Mouse (Mus musculus) MEL (cell line): ENCODE measurements around the gene Retn. TPM values are rescaled to one million over a fixed set of nuclear protein-coding genes. Genes with fewer than 3 reads are reported as not detected.

ENCODE experiments used
- DNase-seq: peaks from one replicate; pipeline ENCODE4 v3.0.0; 2011; ENCODE audit warnings: low read depth, low spot score
- H3K27ac ChIP-seq: 2 replicates; pipeline ENCODE4 v1.5.1; 2012; ENCODE audit warnings: low read depth, mild to moderate bottlenecking, control low read depth, low read length, moderate library complexity; ENCODE audit not compliant: control insufficient read depth
- H3K27me3 ChIP-seq, 2 experiments: fragments of 150-350 bp in 1 of 2; sonication (generic) in 1 of 2; 2 replicates each; pipeline ENCODE4 v1.6.1; 2012; ENCODE audit warnings: low read length in 2 of 2, mild to moderate bottlenecking in 2 of 2, improper control_type of control experiment in 1 of 2, moderate library complexity in 1 of 2; ENCODE audit not compliant: insufficient read depth in 2 of 2, control insufficient read depth in 1 of 2
- H3K36me3 ChIP-seq, 2 experiments: 2 replicates each; pipeline ENCODE4 v1.6.1; 2012 to 2014; ENCODE audit warnings: low read length in 2 of 2, improper control_type of control experiment in 1 of 2, inconsistent platforms in 1 of 2, mild to moderate bottlenecking in 1 of 2; ENCODE audit not compliant: insufficient read depth in 2 of 2, control insufficient read depth in 1 of 2
- H3K4me1 ChIP-seq, 2 experiments: fragments of 150-350 bp in 1 of 2; sonication (generic) in 1 of 2; 2 replicates each; pipeline ENCODE4 v1.6.1; 2012; ENCODE audit warnings: low read length in 2 of 2, improper control_type of control experiment in 1 of 2, mild to moderate bottlenecking in 1 of 2; ENCODE audit not compliant: insufficient read depth in 2 of 2, control insufficient read depth in 1 of 2
- H3K4me3 ChIP-seq, 2 experiments: fragments of 150-350 bp in 1 of 2; sonication (generic) in 1 of 2; 2 replicates each; pipeline ENCODE4 v1.5.1; 2012; ENCODE audit warnings: low read depth in 2 of 2, low read length in 2 of 2, mild to moderate bottlenecking in 2 of 2, moderate library complexity in 2 of 2, control low read depth in 1 of 2, improper control_type of control experiment in 1 of 2; ENCODE audit not compliant: control insufficient read depth in 1 of 2, insufficient read depth in 1 of 2
- H3K79me2 ChIP-seq: 2 replicates; pipeline ENCODE4 v1.6.1; 2012; ENCODE audit warnings: mild to moderate bottlenecking, low read length, moderate library complexity; ENCODE audit not compliant: control insufficient read depth, poor library complexity, insufficient read depth
- H3K9ac ChIP-seq: 2 replicates; pipeline ENCODE4 v1.6.1; 2012; ENCODE audit warnings: low read depth, mild to moderate bottlenecking, control low read depth, low read length, moderate library complexity; ENCODE audit not compliant: control insufficient read depth, poor library complexity, severe bottlenecking
- H3K9me3 ChIP-seq: fragments of 150-350 bp; sonication (generic); replicated peaks from 2 replicates; pipeline ENCODE4 v1.6.1; 2012; ENCODE audit warnings: mild to moderate bottlenecking, low read length, improper control_type of control experiment, moderate library complexity; ENCODE audit not compliant: insufficient read depth
- BHLHE40 ChIP-seq: IDR thresholded peaks from 2 replicates; pipeline ENCODE4 v1.6.1; 2012; ENCODE audit warnings: low read depth, mild to moderate bottlenecking, inconsistent platforms, low read length, improper control_type of control experiment, borderline replicate concordance
- CHD2 ChIP-seq: IDR thresholded peaks from 2 replicates; pipeline ENCODE4 v1.6.1; 2011; ENCODE audit warnings: low read length, improper control_type of control experiment
- CTCF ChIP-seq, 3 experiments: IDR thresholded peaks in 2 of 3; conservative IDR thresholded peaks in 1 of 3; 2 replicates each; pipeline ENCODE4 v1.5.1; 2011 to 2012; ENCODE audit warnings: low read length in 3 of 3, low read depth in 2 of 3, mild to moderate bottlenecking in 2 of 3, improper control_type of control experiment in 1 of 3, inconsistent platforms in 1 of 3, mixed read lengths in 1 of 3, moderate library complexity in 1 of 3; ENCODE audit not compliant: control insufficient read depth in 1 of 3, insufficient read depth in 1 of 3, poor library complexity in 1 of 3, severe bottlenecking in 1 of 3
- E2F4 ChIP-seq: IDR thresholded peaks from 2 replicates; pipeline ENCODE4 v1.6.1; 2011; ENCODE audit warnings: low read depth, low read length, improper control_type of control experiment, borderline replicate concordance
- ELF1 ChIP-seq: IDR thresholded peaks from 2 replicates; pipeline ENCODE4 v1.6.1; 2014; ENCODE audit warnings: low read depth, mild to moderate bottlenecking, inconsistent platforms, low read length, improper control_type of control experiment, moderate library complexity
- ETS1 ChIP-seq: IDR thresholded peaks from 2 replicates; pipeline ENCODE4 v1.6.1; 2012; ENCODE audit warnings: low read depth, mild to moderate bottlenecking, inconsistent platforms, low read length, improper control_type of control experiment, moderate library complexity
- GABPA ChIP-seq: IDR thresholded peaks from 2 replicates; pipeline ENCODE4 v1.6.1; 2012; ENCODE audit warnings: low read depth, mild to moderate bottlenecking, inconsistent platforms, low read length, improper control_type of control experiment, moderate library complexity
- GATA1 ChIP-seq: IDR thresholded peaks from 2 replicates; pipeline ENCODE4 v1.6.1; 2011; ENCODE audit warnings: low read depth, low read length, improper control_type of control experiment
- JUND ChIP-seq: IDR thresholded peaks from 2 replicates; pipeline ENCODE4 v1.6.1; 2011; ENCODE audit warnings: low read depth, mild to moderate bottlenecking, improper control_type of control experiment, low read length
- KAT2A ChIP-seq: conservative IDR thresholded peaks from 2 replicates; pipeline ENCODE4 v1.6.1; 2012; ENCODE audit warnings: low read depth, low read length, improper control_type of control experiment, inconsistent platforms
- MAFK ChIP-seq: IDR thresholded peaks from 2 replicates; pipeline ENCODE4 v1.6.1; 2011; ENCODE audit warnings: low read depth, mild to moderate bottlenecking, low read length, improper control_type of control experiment, borderline replicate concordance
- MAX ChIP-seq: IDR thresholded peaks from 2 replicates; pipeline ENCODE4 v1.6.1; 2011; ENCODE audit warnings: low read length, improper control_type of control experiment
- MAZ ChIP-seq: IDR thresholded peaks from 2 replicates; pipeline ENCODE4 v1.6.1; 2012; ENCODE audit warnings: low read depth, mild to moderate bottlenecking, inconsistent platforms, low read length, improper control_type of control experiment
- MEF2A ChIP-seq: IDR thresholded peaks from 2 replicates; pipeline ENCODE4 v1.6.1; 2014; ENCODE audit warnings: low read depth, mild to moderate bottlenecking, inconsistent platforms, low read length, improper control_type of control experiment; ENCODE audit not compliant: poor library complexity, insufficient replicate concordance, severe bottlenecking; ENCODE audit errors: extremely low read depth
- MXI1 ChIP-seq: IDR thresholded peaks from 2 replicates; pipeline ENCODE4 v1.6.1; 2011; ENCODE audit warnings: mild to moderate bottlenecking, low read depth, low read length, improper control_type of control experiment
- MYB ChIP-seq: IDR thresholded peaks from 2 replicates; pipeline ENCODE4 v1.6.1; 2011; ENCODE audit warnings: mild to moderate bottlenecking, low read depth, low read length, improper control_type of control experiment
- MYC ChIP-seq: IDR thresholded peaks from 2 replicates; pipeline ENCODE4 v1.6.1; 2011; ENCODE audit warnings: low read depth, mild to moderate bottlenecking, low read length, improper control_type of control experiment, moderate library complexity
- NELFE ChIP-seq: IDR thresholded peaks from 2 replicates; pipeline ENCODE4 v1.6.1; 2011; ENCODE audit warnings: low read depth, low read length, improper control_type of control experiment
- NRF1 ChIP-seq: IDR thresholded peaks from 2 replicates; pipeline ENCODE4 v1.6.1; 2014; ENCODE audit warnings: low read depth, mild to moderate bottlenecking, inconsistent platforms, low read length, improper control_type of control experiment, moderate library complexity; ENCODE audit not compliant: poor library complexity, insufficient read depth, severe bottlenecking
- POLR2A ChIP-seq, 2 experiments: IDR thresholded peaks; 2 replicates each; pipeline ENCODE4 v1.6.1; 2011 to 2012; ENCODE audit warnings: low read length in 2 of 2, mild to moderate bottlenecking in 2 of 2, control low read depth in 1 of 2, improper control_type of control experiment in 1 of 2, low read depth in 1 of 2, moderate library complexity in 1 of 2; ENCODE audit not compliant: control insufficient read depth in 1 of 2, insufficient read depth in 1 of 2, poor library complexity in 1 of 2
- POLR2AphosphoS2 ChIP-seq: IDR thresholded peaks from 2 replicates; pipeline ENCODE4 v1.6.1; 2011; ENCODE audit warnings: low read length, improper control_type of control experiment
- POLR2AphosphoS5 ChIP-seq: IDR thresholded peaks from 2 replicates; pipeline ENCODE4 v1.6.1; 2012; ENCODE audit warnings: low read depth, borderline replicate concordance, mild to moderate bottlenecking, inconsistent platforms, low read length, moderate library complexity, mixed read lengths
- RAD21 ChIP-seq: IDR thresholded peaks from 2 replicates; pipeline ENCODE4 v1.6.1; 2011; ENCODE audit warnings: mild to moderate bottlenecking, low read depth, low read length, improper control_type of control experiment
- TAL1 ChIP-seq: IDR thresholded peaks from 2 replicates; pipeline ENCODE4 v1.6.1; 2012; ENCODE audit warnings: mild to moderate bottlenecking, inconsistent platforms, low read length, moderate library complexity, mixed read lengths
- TBP ChIP-seq: IDR thresholded peaks from 2 replicates; pipeline ENCODE4 v1.8.0; 2011; ENCODE audit warnings: low read depth, low read length, improper control_type of control experiment
- TCF12 ChIP-seq: IDR thresholded peaks from 2 replicates; pipeline ENCODE4 v1.6.1; 2014; ENCODE audit warnings: low read depth, mild to moderate bottlenecking, inconsistent platforms, low read length, improper control_type of control experiment, moderate library complexity
- USF2 ChIP-seq, 2 experiments: IDR thresholded peaks; 2 replicates each; pipeline ENCODE4 v1.6.1; 2011 to 2012; ENCODE audit warnings: improper control_type of control experiment in 2 of 2, low read length in 2 of 2, borderline replicate concordance in 1 of 2, inconsistent platforms in 1 of 2, low read depth in 1 of 2, mild to moderate bottlenecking in 1 of 2; ENCODE audit not compliant: insufficient read depth in 1 of 2
- ZC3H11A ChIP-seq: IDR thresholded peaks from 2 replicates; pipeline ENCODE4 v1.6.1; 2012; ENCODE audit warnings: low read depth, mild to moderate bottlenecking, inconsistent platforms, low read length, improper control_type of control experiment
- ZMIZ1 ChIP-seq: IDR thresholded peaks from 2 replicates; pipeline ENCODE4 v1.6.1; 2012; ENCODE audit warnings: low read depth, mild to moderate bottlenecking, inconsistent platforms, low read length, improper control_type of control experiment, moderate library complexity
- ZNF384 ChIP-seq: IDR thresholded peaks from 2 replicates; pipeline ENCODE4 v1.6.1; 2012; ENCODE audit warnings: low read depth, mild to moderate bottlenecking, inconsistent platforms, low read length, improper control_type of control experiment
- polyA plus RNA-seq, 2 experiments: library from polyadenylated mRNA; stranded (reverse) in 1 of 2; unstranded in 1 of 2; fragments of >175 nt in 1 of 2; fragments of >200 nt in 1 of 2; gene quantifications; 2 replicates each; pipeline versions ENCODE4 v1.2.1 to v1.2.4; 2012; ENCODE audit warnings: low replicate concordance in 2 of 2, low read depth in 1 of 2; ENCODE audit not compliant: insufficient read length in 2 of 2, insufficient read depth in 1 of 2, missing spikeins in 1 of 2
- total RNA-seq: library from RNA; depleted of rRNA; stranded (reverse); fragments of 300-350 nt; gene quantifications from 2 replicates; pipeline ENCODE4 v1.2.3, GENCODE M21; 2012

Gene Retn
- total and polyA plus RNA-seq, 3 experiments, result 0.23 to 1.1 TPM; not detected in 1

- no peak; the same call in 1 of the 2 replicates for TF ChIP-seq KAT2A
- TF ChIP-seq MAZ, result peak; percentile 77
- peak; percentile 91 for TF ChIP-seq MXI1
- peak; percentile 94 for TF ChIP-seq MAX
- no peak for TF ChIP-seq TAL1
- TF ChIP-seq JUND, result no peak
- TF ChIP-seq MYC, result peak; percentile 94
- TF ChIP-seq ZC3H11A, result peak; percentile 59
- peak; percentile 62 for TF ChIP-seq TCF12
- no peak for TF ChIP-seq MEF2A
- peak; percentile 90 for TF ChIP-seq RAD21
- TF ChIP-seq GATA1, result no peak
- TF ChIP-seq MYB, result no peak
- TF ChIP-seq E2F4, result no peak
- peak; percentile 29; the same call in 1 of the 2 replicates for TF ChIP-seq ZNF384
- TF ChIP-seq CTCF (IDR thresholded peaks at IDR 0.05 in 2 of 3, conservative IDR thresholded peaks at IDR 0.05 in 1 of 3; ENCODE audit: control insufficient read depth in 1 of 3, insufficient read depth in 1 of 3, low read depth in 2 of 3, low read length in 3 of 3, poor library complexity in 1 of 3, severe bottlenecking in 1 of 3), result peak; percentile 80 to 98 (median 95)
- peak; percentile 68; the same call in 1 of the 2 replicates for TF ChIP-seq POLR2AphosphoS2
These were observed 20.8 kb downstream of the Retn start, which contains the start of gene Trappc5 (continued) for GRCm38 (mm10) chr8:3676131-3676992.

- Histone ChIP-seq H3K79me2 (peaks cover 32% of the 10 kb centered on the region), H3K9ac (peak overlapping the region; percentile 98)
- TF ChIP-seq MAFK (no peak), GATA1 (no peak), KAT2A (no peak), POLR2AphosphoS5 (no peak), MAZ (no peak), TAL1 (no peak), JUND (no peak), MYC (peak; percentile 91; the same call in 1 of the 2 replicates), BHLHE40 (no peak), NRF1 (no peak), TBP (no peak), ZMIZ1 (no peak), USF2 (IDR thresholded peaks at IDR 0.05; ENCODE audit: borderline replicate concordance in 1 of 2, insufficient read depth in 1 of 2, low read depth in 1 of 2, low read length in 2 of 2) (no peak), ELF1 (no peak), MEF2A (no peak), NELFE (no peak), CTCF (IDR thresholded peaks at IDR 0.05 in 2 of 3, conservative IDR thresholded peaks at IDR 0.05 in 1 of 3; ENCODE audit: control insufficient read depth in 1 of 3, insufficient read depth in 1 of 3, low read depth in 2 of 3, low read length in 3 of 3, poor library complexity in 1 of 3, severe bottlenecking in 1 of 3) (no peak), E2F4 (no peak), POLR2A (IDR thresholded peaks at IDR 0.05; ENCODE audit: control insufficient read depth in 1 of 2, insufficient read depth in 1 of 2, low read depth in 1 of 2, low read length in 2 of 2, poor library complexity in 1 of 2) (peak in 1 of 2 experiments; percentile 33; a peak in 2 of 4 replicates), POLR2AphosphoS2 (no peak), MAX (peak; percentile 78), ZNF384 (no peak), ETS1 (no peak), MXI1 (peak; percentile 91), GABPA (no peak), CHD2 (no peak)
These were observed 21.5 kb downstream of the Retn start for GRCm38 (mm10) chr8:3676993-3677579.

More at GRCm38 (mm10) chr8:3676993-3677579, 21.5 kb downstream of the Retn start:
- Histone ChIP-seq H3K27ac (peak overlapping the region; percentile 87), H3K36me3 (peaks cover 0 to 15% of the 10 kb centered on the region in 2 experiments; a peak in 2 of 4 replicates), H3K4me3 (peak overlapping the region; percentile 83 to 96), H3K4me1 (peaks cover 0 to 12% of the 10 kb centered on the region in 2 experiments; a peak in 2 of 4 replicates), H3K9me3 (no peaks in the 10 kb centered on the region), H3K27me3 (no peaks in the 10 kb centered on the region)
- peak; percentile 76 for DNase-seq
